Mouse (Mus musculus) mouse embryonic stem cell (cell line): ENCODE data around the gene Mllt3.
"Not testable (repeated sequence)": the region's sequence is repeated elsewhere in the genome, so short reads cannot be mapped to it uniquely, and the experiment has no call there.

ENCODE experiments used
- in situ Hi-C, 2 experiments: fragments of 300-500 bp; cut with MboI; formaldehyde crosslinking; loops; 1 replicate in 1 of 2; 3 replicates in 1 of 2; pipeline ENCODE4 v1.14.3; 2019 to 2020; ENCODE audit warnings: low sequenced_read_pairs in 2 of 2, low pct_unique_long_range_greater_than_20kb in 1 of 2, mixed read lengths in 1 of 2; ENCODE audit not compliant: unreplicated experiment in 1 of 2

Gene Mllt3

DNA sequence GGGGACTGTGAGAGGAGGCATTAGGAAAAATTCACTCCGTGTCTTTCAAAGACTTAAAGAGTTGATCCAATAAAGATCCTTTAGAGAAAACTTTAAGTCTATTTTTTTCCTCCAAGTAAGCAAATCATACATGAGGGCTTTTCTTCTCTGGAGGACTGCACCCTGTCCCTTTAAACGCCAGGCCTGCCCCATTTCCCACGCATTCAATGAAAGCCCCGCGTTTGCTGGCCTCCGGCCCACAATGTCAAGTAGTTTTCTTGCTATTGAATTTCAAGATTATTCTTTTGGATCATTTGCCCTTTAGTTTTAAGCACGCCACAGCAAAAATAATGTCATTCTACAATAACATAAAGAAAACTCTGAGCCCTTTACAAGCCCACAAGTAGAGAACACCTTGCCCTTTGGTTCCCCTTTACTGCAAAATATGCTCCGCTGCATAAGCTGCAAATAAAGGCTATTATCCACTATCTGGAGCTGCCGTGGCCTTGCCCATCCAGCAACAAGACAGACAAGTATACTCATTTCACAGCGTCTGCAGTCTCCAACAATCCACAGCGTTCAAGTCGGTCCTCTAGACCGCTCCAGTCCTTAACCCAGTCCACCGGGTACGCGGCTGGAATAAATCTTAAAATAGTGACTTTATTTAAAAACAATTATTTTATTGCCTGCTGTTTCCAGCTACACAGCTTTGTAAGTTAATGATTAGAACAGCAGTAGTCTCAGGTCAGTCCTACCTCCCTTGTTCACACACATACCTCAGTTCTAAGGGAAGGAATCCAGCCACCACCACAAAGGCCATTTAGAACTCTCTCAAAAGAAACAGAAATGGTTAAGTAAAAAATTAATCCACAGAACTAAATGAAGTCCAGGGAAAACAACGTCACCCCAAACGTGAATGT, 15.5 kb downstream of the Mllt3 start:
- in situ Hi-C loops: loop anchor here (25.0 kb wide), 3 partner anchors 230 to 655 kb away; no protein-coding TSS in a partner anchor

DNA sequence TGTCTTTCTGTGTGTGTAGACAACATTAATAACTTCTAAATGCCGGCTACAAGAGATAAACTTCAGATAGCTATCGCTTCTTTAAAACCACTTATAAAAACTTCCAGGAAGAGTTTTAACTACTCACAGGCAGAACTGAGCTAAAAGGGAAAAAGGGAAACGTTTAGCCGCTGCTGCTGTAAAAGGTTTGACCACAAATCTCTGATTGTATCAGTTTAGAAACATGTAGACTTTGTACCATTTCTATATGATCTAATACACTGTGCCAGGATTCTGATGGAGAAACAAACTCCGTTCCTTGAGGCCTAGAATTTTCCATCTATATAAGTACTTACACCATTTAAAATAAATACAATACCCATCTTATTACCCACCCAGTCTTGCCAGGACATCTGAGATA, 17.4 kb downstream of the Mllt3 start:
- in situ Hi-C loops: loop anchor here (25.0 kb wide), 3 partner anchors 228 to 653 kb away; no protein-coding TSS in a partner anchor

DNA sequence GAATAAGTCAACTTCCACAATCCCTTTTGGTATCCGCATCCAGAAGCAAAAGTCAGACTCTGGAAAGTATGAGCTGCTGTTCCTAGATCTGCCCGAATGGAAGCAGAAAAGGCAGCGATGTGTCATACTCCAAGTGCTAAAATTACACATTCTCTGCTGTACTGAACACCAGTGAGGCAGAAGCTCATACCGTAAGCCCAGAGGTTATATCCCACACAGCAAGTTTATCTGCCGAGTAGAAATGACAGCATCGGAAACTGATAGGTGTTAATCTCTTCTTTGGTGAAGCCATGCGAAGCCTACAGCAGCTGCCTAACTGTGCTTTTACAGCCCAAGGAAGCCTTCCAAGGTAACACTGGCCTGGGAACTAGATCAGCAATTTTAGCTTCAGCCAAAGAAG, 17.9 kb downstream of the Mllt3 start:
- in situ Hi-C loops: loop anchor here (25.0 kb wide), 3 partner anchors 228 to 653 kb away; no protein-coding TSS in a partner anchor

DNA sequence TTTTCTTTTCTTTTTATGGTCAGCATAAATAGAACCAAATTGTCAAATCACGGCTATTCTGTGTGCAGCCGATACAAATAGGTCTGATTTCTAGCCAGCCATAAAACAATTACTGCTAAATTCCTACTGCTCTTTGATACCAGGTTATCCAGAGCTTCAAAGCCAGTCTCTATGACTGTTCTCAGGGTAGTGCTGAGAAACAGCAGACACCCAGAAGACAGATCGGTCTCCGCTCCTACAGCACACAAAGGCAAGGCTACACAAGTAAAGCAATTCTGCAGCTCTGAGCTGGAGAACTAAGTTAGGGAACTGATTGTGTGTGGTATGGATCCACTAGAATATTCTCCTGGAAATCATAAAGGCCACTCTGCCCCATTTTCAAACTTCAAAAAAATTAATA, 20.4 kb downstream of the Mllt3 start:
- in situ Hi-C loops: loop anchor here (25.0 kb wide), 3 partner anchors 225 to 650 kb away; no protein-coding TSS in a partner anchor

DNA sequence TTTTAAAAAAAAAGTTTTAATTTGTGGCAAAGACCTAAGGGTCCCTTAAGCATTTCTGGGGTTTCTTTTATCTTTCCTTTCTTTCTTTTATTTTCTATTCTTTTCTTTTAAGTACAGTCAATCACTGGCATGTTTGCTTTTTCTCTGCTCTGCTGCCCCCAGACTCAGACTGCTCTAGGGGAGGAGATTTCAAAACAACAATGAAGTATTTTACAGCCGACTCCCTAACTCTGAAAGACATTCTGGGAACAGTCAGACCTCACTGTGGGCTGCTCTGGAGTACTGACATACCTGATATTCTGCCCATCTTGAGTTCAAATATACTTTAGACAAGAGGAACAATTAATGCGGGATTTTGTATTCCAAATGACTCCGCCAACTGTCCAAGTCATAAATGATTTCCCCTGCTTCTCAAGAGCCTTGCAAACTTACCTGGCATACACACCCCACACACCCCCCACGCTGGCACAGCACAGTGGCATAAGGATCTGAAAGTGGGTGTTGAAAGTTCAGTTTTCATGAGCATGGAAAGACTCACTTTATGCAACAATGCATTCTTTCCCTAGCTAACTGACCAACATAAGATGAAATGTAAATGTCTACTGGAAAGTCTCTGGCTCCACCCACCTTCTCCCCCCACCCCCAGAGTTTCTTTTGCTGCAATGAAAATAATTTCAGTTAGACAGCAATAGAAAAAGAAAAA, 21.1 kb downstream of the Mllt3 start:
- in situ Hi-C loops: loop anchor here (25.0 kb wide), 3 partner anchors 225 to 650 kb away; no protein-coding TSS in a partner anchor

DNA sequence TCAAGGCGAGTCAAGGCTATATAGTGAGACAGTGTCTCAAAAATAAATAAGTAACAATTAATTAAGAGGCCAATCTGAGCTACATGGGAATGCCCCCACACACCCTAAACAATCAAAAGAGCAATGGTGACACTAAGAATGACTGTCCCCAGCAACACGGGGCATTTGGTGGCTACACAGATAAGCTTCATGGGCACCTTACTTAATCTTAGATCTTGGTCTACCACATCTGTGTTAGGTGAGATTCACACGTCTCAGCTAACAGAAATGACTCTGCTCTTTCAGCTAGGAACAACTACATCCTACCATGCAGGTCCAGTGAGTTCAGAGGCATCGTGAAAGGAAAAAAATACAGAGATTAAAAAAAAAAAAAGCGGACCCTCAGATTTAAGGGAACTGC, 22.7 kb downstream of the Mllt3 start:
- in situ Hi-C loops: loop anchor here (25.0 kb wide), 3 partner anchors 223 to 648 kb away; no protein-coding TSS in a partner anchor

DNA sequence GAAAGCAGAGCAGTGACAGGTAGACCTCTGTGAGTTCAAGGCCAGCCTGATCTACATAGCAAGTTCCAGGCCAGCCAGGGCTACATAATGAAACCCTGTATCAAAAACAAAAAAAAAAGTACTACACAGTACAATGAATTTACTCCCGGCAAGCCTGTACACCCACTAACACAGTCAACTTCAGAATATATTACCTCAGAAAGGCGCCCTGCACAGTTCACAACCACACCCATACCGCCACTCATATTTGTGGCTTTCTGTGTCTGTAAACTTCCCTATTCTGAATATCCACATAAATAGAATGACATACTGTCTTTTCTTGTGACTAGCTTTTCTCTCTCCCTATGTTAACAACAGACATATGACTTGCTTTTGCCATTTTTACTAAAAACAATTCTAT, 27.4 kb downstream of the Mllt3 start:
- in situ Hi-C loops: loop anchor here (25.0 kb wide), 3 partner anchors 218 to 644 kb away; no protein-coding TSS in a partner anchor

DNA sequence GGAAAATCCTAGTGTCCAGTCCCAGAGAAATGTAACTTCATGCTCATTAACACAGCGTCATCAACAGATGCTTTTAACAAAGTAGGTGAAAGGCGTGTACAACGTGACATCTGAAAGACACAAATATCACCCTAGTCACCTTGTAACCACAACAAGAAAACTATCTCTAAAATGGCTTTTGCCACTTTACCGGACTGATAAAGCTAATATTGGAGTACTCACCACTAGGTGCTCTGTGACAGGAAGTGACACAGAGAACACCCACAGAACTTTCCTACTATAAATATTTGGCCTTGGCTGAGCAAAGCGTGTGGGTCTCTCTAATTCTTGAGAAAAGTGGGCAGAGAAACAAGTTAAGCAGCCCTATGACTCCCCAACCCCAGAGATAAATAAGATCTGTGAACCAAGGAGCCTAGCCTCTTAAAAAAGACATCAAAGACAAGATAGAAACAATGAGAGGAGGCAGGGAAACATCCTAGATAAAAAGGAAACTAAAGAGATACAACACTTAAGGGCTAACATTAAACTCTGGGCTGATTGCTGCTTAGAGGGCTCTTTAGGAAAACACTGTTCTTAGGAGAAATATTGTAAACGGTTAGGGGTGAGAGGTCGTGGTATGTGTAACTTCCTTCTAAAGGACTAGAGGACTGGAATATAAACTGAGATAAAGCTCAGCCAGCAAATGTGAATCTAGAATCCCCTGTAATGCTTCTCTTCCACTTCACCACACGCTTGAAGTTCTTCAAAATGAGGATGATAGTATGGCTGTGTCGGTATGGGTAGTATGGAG, 29.8 kb downstream of the Mllt3 start:
- in situ Hi-C loops: loop anchor here (25.0 kb wide), 3 partner anchors 216 to 641 kb away; no protein-coding TSS in a partner anchor

DNA sequence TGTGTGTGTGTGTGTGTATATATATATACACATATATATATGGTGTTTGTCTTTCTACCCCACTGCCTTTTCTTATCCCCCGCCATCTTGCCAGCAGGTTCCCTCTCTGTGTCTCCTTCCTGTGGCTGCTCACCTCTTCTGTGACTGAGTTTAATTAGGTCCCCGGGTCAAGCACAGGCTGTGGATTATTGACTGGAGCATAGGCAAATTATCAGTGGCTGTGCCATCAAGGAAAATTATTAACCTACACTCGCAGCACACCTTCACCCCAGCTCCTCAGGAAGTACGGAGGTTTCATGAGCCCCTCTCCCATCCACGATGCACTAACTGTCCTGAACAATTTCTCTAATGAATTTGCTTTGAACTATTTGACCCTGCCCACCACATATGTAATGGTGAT, 41.5 kb downstream of the Mllt3 start:
- in situ Hi-C loops: no loop called here

DNA sequence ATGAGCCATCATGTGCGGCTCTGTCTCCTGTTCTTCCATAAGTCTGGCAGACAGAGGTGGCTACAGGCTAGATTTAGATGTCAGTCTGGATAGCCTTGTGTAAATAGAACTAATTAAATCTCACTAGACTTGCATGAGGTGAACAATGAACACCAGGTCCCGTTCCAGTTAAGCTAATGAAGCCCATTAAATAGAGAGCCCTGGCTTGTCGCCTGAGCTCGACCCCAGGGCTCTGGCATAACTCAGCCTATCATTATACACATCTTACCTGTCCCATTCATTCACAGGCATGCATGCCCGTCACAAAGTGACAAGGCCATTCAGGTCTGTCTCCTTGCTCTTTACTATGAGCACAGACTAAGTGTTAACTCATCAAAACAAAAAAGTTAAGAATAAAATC, 42.2 kb downstream of the Mllt3 start:
- in situ Hi-C loops: no loop called here

DNA sequence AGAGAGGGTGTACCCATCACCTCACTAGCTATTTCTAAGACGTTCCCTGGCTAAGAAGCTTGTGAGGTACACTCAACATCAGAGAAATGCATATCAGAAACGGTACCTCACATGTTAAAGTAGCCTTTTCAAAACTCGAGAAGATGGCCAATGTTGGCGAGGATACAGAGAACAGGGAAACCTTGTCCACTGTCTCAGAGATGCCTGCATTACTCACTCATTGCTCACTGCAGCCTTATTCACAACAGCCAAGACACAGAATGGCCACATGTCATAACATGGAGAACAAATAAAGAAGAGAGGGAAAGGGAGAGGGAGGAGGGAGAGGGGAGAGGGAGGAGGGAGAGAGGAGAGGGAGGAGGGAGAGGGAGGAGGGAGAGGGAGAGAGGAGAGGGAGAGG, 47.9 kb downstream of the Mllt3 start:
- in situ Hi-C loops: no loop called here

DNA sequence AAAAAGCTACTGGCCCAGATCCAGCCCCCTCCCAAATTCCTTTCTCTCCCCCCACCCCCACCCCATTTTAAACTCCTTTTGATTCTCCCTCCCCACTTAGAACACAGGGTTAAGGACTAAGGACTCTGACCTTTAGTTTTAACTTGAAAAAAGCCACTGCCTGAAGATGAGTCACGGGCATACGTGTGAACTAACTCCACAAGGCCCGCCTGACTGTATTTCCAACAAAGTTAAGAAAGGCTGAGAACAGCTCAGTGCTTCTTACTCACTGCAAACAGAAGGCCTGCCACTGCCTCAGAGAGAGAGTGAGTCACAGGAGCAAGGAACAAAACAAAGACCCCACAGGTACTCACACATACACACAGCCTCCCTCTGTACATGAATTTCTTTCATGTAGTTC, 48.6 kb downstream of the Mllt3 start:
- in situ Hi-C loops: no loop called here

DNA sequence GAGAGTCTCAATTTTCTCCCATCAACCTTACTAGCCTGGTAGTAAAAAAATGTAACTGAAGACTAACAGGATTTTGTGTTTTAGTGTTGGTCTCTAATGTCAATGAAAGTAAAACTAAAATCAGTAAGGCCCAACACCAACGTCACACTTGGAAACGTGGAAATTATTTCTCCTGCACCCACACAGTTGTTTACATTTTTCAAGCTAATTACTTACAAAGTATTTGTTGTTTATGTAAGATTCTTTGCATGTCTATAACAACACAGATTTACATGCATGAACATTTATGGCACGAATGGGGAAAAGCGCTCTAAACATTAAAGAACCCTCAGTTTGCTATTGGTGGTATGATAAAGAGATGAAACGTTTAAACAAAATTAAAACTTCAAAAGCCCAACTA, 49.1 kb downstream of the Mllt3 start:
- in situ Hi-C loops: no loop called here

DNA sequence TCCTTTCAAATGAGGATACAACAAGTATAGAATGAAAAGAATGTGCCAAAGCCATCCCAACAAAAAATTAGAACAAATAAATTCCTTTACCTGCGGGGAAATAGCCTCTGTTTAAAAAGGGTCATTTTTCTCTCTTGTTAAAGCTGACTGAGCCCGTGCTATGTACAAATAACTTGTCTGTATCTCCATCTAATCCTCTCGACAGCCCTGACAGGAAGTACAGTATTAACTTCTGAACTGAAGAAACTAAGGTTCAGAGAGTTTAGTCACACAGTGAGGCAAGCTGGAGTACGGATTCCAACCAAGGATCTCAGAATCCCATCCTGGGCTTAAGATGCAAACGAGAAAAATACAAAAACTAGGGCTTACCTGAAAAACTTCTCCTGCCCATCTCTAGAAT, 50.6 kb downstream of the Mllt3 start:
- in situ Hi-C loops: no loop called here

DNA sequence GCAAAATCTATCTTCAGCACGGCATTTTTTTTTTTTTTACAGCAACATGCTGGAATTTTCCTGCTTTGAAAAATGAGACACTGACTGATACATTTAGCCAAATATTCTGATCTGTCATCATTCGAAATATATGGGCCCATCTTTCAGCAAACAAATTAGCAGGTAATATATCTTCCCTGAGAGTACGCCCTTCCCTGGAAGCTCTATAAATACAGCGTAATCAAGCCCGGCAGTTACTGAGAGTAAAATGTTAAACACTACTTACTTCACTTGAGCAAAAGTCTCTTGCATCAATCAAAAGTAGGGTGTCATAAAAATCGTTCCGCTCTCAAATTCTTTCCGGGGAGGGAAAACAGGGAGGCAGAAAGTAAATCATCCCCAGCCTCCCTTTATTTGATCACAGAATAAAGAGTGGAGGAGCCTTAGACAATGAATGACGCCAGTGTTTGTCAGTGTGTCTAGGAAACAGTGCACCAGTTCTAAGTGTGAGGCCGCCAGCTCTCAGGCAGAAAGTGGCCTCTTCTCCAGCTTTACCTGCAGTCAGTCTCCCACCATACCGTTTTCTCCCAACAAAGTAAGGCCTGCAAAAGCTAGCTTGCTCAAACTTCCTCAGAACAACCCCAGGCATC, 55.2 kb downstream of the Mllt3 start:
- in situ Hi-C loops: no loop called here

DNA sequence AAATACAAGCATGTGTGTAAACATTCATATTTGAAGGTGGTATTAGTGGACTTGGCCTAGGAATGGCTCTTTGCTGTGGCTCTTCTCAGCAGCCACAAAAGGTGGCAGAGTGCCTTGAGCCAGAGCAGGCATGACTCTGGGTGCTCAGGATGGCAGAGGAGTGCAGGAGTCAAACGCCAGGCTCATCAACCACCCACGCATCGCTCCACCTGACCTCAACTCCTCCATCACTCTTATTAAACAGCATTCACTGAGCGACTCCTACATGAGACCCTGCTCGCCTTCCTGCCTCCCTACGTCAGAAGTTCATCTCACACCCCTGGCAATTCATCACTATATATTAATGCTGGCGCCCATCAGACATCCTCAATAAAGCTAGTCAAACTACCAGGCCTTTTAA, 67.3 kb downstream of the Mllt3 start:
- in situ Hi-C loops: no loop called here

DNA sequence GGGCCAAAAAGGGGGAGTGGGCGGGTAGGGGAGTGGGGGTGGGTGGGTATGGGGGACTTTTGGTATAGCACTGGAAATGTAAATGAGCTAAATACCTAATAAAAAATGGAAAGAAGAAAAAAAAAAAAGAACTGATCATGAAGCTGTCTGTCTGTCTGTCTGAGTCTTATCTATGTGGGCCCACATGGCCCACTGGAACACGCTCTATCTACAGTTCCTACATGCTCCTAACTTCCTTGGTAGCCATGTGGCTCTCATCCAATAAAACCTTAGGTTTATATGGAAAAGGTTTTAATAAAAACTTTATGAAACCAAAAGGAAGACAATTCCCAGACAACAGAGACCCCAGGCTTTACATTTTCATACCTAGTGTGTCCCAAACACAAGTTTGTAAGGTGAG, 68.3 kb downstream of the Mllt3 start:
- in situ Hi-C loops: not testable (repeated sequence)

DNA sequence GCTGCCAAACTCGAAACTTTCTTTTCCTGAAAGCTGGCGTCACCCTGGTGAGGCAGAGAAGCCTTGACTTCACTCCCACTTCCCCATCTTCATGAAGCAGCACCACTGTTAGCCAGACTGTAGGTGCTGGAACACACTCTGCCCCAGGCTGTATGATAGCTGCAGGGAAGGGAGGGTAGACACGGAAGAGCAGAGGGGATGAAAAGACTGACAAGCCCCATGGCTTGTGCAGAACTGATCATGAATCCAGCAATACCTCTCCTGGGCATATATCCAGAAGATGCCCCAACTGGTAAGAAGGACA, 69.4 kb downstream of the Mllt3 start:
- in situ Hi-C loops: no loop called here
